Mouse (Mus musculus): ENCODE data around the gene S100a3. TPM values are rescaled to one million over a fixed set of nuclear protein-coding genes. Genes with fewer than 3 reads are reported as not detected.

The S100a3 gene
- polyA plus RNA-seq, 1 experiment from 2014 or later, result 0.31 TPM

GRCm38 (mm10) chr3:90597736-90598135, 37.4 kb downstream of the S100a3 start:
- Histone ChIP-seq H3K4me1 (no peaks in the 10 kb centered on the region), H3K9me3 (no peaks in the 10 kb centered on the region; the same call in 1 of the 2 replicates), H3K36me3 (no peaks in the 10 kb centered on the region), H3K27me3 (ENCODE audit: insufficient read depth, poor library complexity, severe bottlenecking) (no peaks in the 10 kb centered on the region), H3K27ac (no peak overlapping the region), H3K4me3 (no peak overlapping the region)
- WGBS, result 35% methylated on average over 6 of the region's 6 CpGs
- no peak for DNase-seq (ENCODE audit: low spot score)

GRCm38 (mm10) chr3:90598212-90598611, 37.8 kb downstream of the S100a3 start:
- H3K9me3 ChIP-seq, result no peaks in the 10 kb centered on the region; the same call in 1 of the 2 replicates
- no peaks in the 10 kb centered on the region for H3K27me3 ChIP-seq (ENCODE audit: insufficient read depth, poor library complexity, severe bottlenecking)
- H3K36me3 ChIP-seq, result no peaks in the 10 kb centered on the region
- H3K4me3 ChIP-seq, result no peak overlapping the region
- H3K4me1 ChIP-seq, result 0 out of 2 replicates have a peak, but pooled peaks cover under 1% of the 10 kb centered on the region
- no peak overlapping the region for H3K27ac ChIP-seq
- WGBS, result 80% methylated on average over 4 of the region's 4 CpGs
- DNase-seq (ENCODE audit: low spot score), result no peak

- no peak overlapping the region for H3K4me3 ChIP-seq
- H3K27ac ChIP-seq, result no peak overlapping the region
- H3K4me1 ChIP-seq, result 0 out of 2 replicates have a peak, but pooled peaks cover 5% of the 10 kb centered on the region
- H3K36me3 ChIP-seq, result no peaks in the 10 kb centered on the region
- H3K27me3 ChIP-seq (ENCODE audit: insufficient read depth, poor library complexity, severe bottlenecking), result no peaks in the 10 kb centered on the region
- no peaks in the 10 kb centered on the region for H3K9me3 ChIP-seq
- 78% methylated on average over 3 of the region's 3 CpGs for WGBS
- no peak for DNase-seq (ENCODE audit: low spot score)
These were observed 39.0 kb downstream of the S100a3 start for GRCm38 (mm10) chr3:90599401-90599800.

GRCm38 (mm10) chr3:90600036-90600435, 39.7 kb downstream of the S100a3 start:
- H3K4me1 ChIP-seq, result 0 out of 2 replicates have a peak, but pooled peaks cover 12% of the 10 kb centered on the region
- H3K27me3 ChIP-seq (ENCODE audit: insufficient read depth, poor library complexity, severe bottlenecking), result no peaks in the 10 kb centered on the region
- H3K36me3 ChIP-seq, result no peaks in the 10 kb centered on the region
- no peak overlapping the region for H3K27ac ChIP-seq
- WGBS, result 75% methylated on average over 6 of the region's 6 CpGs
- DNase-seq (ENCODE audit: low spot score), result peak; percentile 68
- H3K4me3 ChIP-seq, result no peak overlapping the region
- H3K9me3 ChIP-seq, result no peaks in the 10 kb centered on the region

- Histone ChIP-seq H3K36me3 (no peaks in the 10 kb centered on the region), H3K27ac (0 out of 2 replicates have a peak overlapping the region, but pooled peaks have one; percentile 4), H3K27me3 (ENCODE audit: insufficient read depth, poor library complexity, severe bottlenecking) (no peaks in the 10 kb centered on the region), H3K4me3 (no peak overlapping the region), H3K4me1 (0 out of 2 replicates have a peak, but pooled peaks cover 14% of the 10 kb centered on the region), H3K9me3 (no peaks in the 10 kb centered on the region)
- peak; percentile 67 for DNase-seq (ENCODE audit: low spot score)
- 64% methylated on average over 8 of the region's 8 CpGs for WGBS
These were observed 40.2 kb downstream of the S100a3 start for GRCm38 (mm10) chr3:90600458-90601195.

- peak; percentile 71 for DNase-seq (ENCODE audit: low spot score)
- no peaks in the 10 kb centered on the region for H3K27me3 ChIP-seq (ENCODE audit: insufficient read depth, poor library complexity, severe bottlenecking)
- H3K9me3 ChIP-seq, result no peaks in the 10 kb centered on the region
- WGBS, result 75% methylated on average over 11 of the region's 11 CpGs
- H3K4me1 ChIP-seq, result 0 out of 2 replicates have a peak, but pooled peaks cover 15% of the 10 kb centered on the region
- no peak within 1 kb of the TSS for H3K4me3 ChIP-seq
- 0 out of 2 replicates have a peak within 1 kb of the TSS, but pooled peaks have one; percentile 4 for H3K27ac ChIP-seq
- no peaks in the 10 kb centered on the region for H3K36me3 ChIP-seq
These were observed 41.2 kb downstream of the S100a3 start, which contains the start of gene Gm42674 for GRCm38 (mm10) chr3:90601486-90602110. TSS of gene Gm42674 (plus strand) at chr3:90601904.

GRCm38 (mm10) chr3:90603623-90604022, 43.2 kb downstream of the S100a3 start, which contains the start of gene S100a4:
TSS of gene S100a4 (plus strand) at chr3:90603771.
- 47% methylated on average over 3 of the region's 3 CpGs for WGBS
- Histone ChIP-seq H3K4me1 (0 out of 2 replicates have a peak, but pooled peaks cover 15% of the 10 kb centered on the region), H3K27ac (0 out of 2 replicates have a peak within 1 kb of the TSS, but pooled peaks have one; percentile 13), H3K36me3 (no peaks in the 10 kb centered on the region), H3K27me3 (ENCODE audit: insufficient read depth, poor library complexity, severe bottlenecking) (no peaks in the 10 kb centered on the region), H3K4me3 (no peak within 1 kb of the TSS), H3K9me3 (no peaks in the 10 kb centered on the region)
- no peak for DNase-seq (ENCODE audit: low spot score)

- no peaks in the 10 kb centered on the region for H3K36me3 ChIP-seq
- 0 out of 2 replicates have a peak overlapping the region, but pooled peaks have one; percentile 13 for H3K27ac ChIP-seq
- 0 out of 2 replicates have a peak, but pooled peaks cover 15% of the 10 kb centered on the region for H3K4me1 ChIP-seq
- H3K27me3 ChIP-seq (ENCODE audit: insufficient read depth, poor library complexity, severe bottlenecking), result no peaks in the 10 kb centered on the region
- peak; percentile 82 for DNase-seq (ENCODE audit: low spot score)
- 69% methylated on average over 4 of the region's 4 CpGs for WGBS
- H3K4me3 ChIP-seq, result no peak overlapping the region
- H3K9me3 ChIP-seq, result no peaks in the 10 kb centered on the region
These were observed 44.0 kb downstream of the S100a3 start for GRCm38 (mm10) chr3:90604416-90604815.

- no peak for DNase-seq (ENCODE audit: low spot score)
- Histone ChIP-seq H3K9me3 (no peaks in the 10 kb centered on the region), H3K27ac (no peak overlapping the region), H3K36me3 (no peaks in the 10 kb centered on the region), H3K4me1 (0 out of 2 replicates have a peak, but pooled peaks cover 15% of the 10 kb centered on the region), H3K27me3 (ENCODE audit: insufficient read depth, poor library complexity, severe bottlenecking) (no peaks in the 10 kb centered on the region), H3K4me3 (no peak overlapping the region)
- 78% methylated on average over 3 of the region's 3 CpGs for WGBS
These were observed 44.7 kb downstream of the S100a3 start for GRCm38 (mm10) chr3:90605049-90605448.

GRCm38 (mm10) chr3:90605736-90606135, 45.4 kb downstream of the S100a3 start:
- Histone ChIP-seq H3K36me3 (no peaks in the 10 kb centered on the region), H3K4me3 (no peak overlapping the region), H3K4me1 (0 out of 2 replicates have a peak, but pooled peaks cover 15% of the 10 kb centered on the region), H3K27me3 (ENCODE audit: insufficient read depth, poor library complexity, severe bottlenecking) (no peaks in the 10 kb centered on the region), H3K9me3 (no peaks in the 10 kb centered on the region), H3K27ac (no peak overlapping the region)
- DNase-seq (ENCODE audit: low spot score), result no peak
- 72% methylated on average over 2 of the region's 2 CpGs for WGBS

- Histone ChIP-seq H3K27me3 (ENCODE audit: insufficient read depth, poor library complexity, severe bottlenecking) (no peaks in the 10 kb centered on the region), H3K4me3 (no peak overlapping the region), H3K9me3 (no peaks in the 10 kb centered on the region), H3K4me1 (0 out of 2 replicates have a peak, but pooled peaks cover 15% of the 10 kb centered on the region), H3K36me3 (no peaks in the 10 kb centered on the region), H3K27ac (no peak overlapping the region)
- no peak for DNase-seq (ENCODE audit: low spot score)
- 86% methylated on average over 6 of the region's 6 CpGs for WGBS
These were observed 45.8 kb downstream of the S100a3 start for GRCm38 (mm10) chr3:90606185-90606584.

GRCm38 (mm10) chr3:90607361-90607760, 47.0 kb downstream of the S100a3 start:
- Histone ChIP-seq H3K36me3 (no peaks in the 10 kb centered on the region), H3K4me3 (no peak overlapping the region), H3K27ac (no peak overlapping the region), H3K27me3 (ENCODE audit: insufficient read depth, poor library complexity, severe bottlenecking) (no peaks in the 10 kb centered on the region), H3K9me3 (no peaks in the 10 kb centered on the region), H3K4me1 (0 out of 2 replicates have a peak, but pooled peaks cover 15% of the 10 kb centered on the region)
- 74% methylated on average over 3 of the region's 3 CpGs for WGBS
- DNase-seq (ENCODE audit: low spot score), result no peak

- peaks cover 3% of the 10 kb centered on the region; the same call in 1 of the 2 replicates for H3K27me3 ChIP-seq (ENCODE audit: insufficient read depth, poor library complexity, severe bottlenecking)
- WGBS, result 53% methylated on average over 3 of the region's 3 CpGs
- peaks cover 19% of the 10 kb centered on the region for H3K4me1 ChIP-seq
- no peak within 1 kb of the TSS for H3K4me3 ChIP-seq
- H3K36me3 ChIP-seq, result no peaks in the 10 kb centered on the region
- no peak for DNase-seq (ENCODE audit: low spot score)
- H3K9me3 ChIP-seq, result no peaks in the 10 kb centered on the region
- no peak within 1 kb of the TSS for H3K27ac ChIP-seq
These were observed 47.8 kb downstream of the S100a3 start, which contains the start of gene S100a5 for GRCm38 (mm10) chr3:90608223-90608622. TSS of gene S100a5 (plus strand) at chr3:90608523.
